Mouse (Mus musculus): Measurements from ENCODE around the gene Fance.

Fance gene

DNA sequence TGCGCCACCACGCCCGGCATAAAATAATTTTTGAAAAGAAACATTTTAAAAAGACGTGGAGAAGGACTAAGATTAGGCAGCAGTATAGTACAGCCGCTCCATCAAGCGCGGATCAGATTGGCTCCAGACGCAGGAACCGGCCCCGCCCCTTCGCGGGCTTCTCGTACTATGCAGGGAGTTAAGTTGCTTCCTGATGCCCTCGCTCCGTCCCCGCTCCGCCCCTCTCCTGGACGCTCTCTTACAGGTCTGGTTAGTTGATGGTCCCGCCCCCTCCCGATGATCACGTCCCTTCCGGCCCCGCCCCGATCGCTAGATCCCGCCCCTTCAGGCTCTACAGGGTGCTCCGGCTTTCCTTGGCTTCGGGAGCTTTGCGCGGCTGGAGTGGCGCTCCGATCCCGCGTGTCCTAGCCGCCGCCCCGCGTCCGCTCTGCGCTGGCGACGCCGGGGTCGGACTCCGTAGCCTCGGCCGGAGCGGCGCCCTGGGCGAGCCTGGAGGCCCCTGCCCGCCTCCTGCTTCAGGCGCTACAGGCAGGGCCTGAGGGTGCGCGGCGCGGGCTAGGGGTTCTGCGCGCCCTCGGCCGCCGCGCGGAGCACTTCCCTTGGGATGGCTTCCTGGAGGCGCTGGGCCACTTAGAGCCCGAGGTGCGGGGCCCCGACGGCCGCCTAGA, at the start of gene Fance:
TSS of gene Fance (plus strand) at position 308 of the 668 bp plus-strand sequence.
- DNase-seq: peak; percentile 94

DNA sequence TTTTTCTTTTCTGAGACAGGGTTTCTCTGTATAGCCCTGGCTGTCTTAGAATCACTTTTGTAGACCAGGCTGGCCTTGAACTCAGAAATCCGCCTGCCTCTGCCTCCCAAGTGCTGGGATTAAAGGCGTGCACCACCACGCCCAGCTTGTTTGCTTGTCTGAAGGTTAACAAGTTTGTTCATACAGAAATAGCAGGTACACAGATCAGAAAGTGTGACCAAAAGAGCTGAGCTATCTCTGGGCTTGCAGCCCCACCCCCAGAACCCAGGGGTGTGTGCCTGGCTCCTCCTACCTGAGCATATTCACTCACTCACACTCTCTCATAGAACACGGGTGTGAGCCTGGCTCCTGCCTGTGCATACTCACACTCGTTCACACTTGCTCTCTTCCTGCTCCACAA, 46.1 kb upstream of the Fance start:
- DNase-seq: no peak

DNA sequence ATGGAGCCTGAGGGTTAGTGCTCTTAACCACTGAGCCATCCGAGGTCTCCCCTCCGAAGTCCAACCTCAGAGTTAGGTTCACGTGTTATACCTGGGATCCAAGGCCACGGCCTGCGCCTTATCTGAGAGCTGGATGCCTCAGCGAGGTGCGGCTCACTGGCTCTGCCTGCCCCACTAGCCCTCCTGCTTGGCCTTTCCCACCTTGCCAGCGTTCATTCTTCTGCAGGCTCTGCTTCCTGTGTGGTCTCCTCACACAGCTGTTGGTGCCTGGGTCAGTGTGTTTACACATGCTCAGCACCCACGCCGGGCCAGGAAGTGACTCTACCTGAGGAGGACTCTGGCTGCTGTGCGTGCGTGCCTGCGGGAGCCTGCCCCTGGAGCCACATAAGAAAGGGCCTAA, 43.2 kb upstream of the Fance start:
- DNase-seq: peak; percentile 45

DNA sequence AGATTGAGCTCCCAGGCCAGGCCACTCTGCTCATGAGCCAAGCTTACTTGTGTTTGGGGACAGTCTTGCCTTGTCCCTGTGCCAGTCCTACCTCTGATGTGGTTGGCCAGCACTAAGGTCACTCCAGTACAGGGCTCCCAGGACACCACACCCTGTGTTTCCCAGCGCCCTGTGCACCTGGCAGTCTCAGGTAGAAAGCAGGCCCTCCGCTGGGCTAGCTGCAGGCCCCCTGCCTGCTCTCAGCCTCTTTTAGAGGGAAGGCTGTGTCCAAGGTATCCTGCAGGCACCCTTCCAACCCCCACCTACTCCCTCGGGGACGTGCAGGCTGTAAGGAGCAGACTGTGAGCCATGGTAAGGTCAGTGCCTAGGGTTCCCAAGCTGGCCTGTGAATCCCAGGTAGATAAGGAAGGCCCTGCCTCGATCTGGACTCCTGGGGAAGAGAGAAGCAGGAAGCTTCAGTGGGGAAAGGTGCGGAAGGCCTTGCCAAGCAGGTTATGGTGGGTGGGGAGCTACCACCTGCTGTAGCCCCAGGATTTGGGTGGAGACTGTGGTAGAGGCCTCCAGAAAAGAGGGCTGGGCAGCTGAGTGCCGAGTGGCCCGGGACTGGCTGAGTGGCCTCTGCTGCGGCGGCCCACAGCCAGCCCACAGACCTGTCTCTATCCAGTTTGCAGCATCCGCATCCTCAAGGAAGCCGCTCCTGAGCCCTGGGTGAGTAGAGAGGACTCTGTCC, 41.6 kb upstream of the Fance start:
- DNase-seq: no peak

DNA sequence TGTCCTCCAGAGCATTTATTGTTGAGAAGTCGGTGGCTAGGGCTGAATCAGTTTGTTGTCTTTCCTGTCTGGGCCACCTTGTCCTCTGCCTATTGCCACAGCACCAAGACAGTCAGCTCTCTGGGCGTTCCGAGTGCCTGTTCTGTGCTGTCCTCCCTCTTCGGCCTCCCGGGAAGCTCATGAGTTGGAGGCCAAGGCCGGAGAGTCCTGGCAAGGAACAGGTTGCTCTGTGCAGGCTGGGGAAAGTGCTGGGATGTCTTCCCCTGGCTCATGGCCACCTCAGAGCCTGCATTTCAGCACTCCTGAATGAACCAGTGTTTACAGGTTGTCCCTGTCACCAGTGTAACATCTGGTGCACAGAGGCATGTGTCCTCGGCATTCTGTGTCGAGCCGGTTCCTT, 41.0 kb upstream of the Fance start:
- no peak for DNase-seq

DNA sequence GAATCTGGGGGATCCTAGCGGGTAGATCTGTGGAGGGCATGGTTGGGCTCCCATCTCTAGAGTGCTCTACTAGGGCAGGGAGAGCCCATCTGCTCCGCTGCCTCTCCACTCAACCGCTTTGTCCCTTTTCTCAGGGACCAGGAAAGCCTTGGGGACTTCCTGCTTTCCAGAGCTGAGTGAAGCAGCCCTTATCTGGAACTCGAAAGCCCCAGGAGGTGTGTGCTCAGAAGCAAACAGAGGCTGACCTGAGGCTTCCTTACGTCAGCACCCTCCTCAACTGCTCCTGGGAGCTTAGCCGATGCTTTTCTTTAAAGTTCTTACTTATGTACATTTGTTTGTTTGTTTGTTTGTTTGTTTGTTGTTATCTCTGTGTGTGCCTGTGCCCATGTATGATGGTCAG, 40.5 kb upstream of the Fance start:
- DNase-seq: no peak

DNA sequence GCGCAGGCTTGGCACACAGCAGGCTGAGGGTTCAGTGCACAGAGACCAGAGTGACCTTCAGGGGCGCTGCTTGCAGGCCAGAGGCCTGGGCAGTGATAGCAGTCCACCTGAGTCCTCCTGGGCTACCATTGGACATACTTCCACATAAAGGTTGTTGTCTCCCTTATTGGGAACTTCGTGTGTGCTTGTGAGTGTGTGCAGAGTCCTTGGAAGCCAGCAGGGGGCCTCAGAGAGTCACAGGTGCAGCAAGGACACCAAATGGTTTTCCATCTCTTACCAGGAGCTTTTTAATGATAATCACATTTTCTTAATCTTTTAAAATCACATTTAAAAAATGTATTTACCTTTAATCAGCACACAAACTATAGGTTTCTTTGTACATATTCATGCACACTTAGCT, 38.6 kb upstream of the Fance start:
- DNase-seq: peak; percentile 45

DNA sequence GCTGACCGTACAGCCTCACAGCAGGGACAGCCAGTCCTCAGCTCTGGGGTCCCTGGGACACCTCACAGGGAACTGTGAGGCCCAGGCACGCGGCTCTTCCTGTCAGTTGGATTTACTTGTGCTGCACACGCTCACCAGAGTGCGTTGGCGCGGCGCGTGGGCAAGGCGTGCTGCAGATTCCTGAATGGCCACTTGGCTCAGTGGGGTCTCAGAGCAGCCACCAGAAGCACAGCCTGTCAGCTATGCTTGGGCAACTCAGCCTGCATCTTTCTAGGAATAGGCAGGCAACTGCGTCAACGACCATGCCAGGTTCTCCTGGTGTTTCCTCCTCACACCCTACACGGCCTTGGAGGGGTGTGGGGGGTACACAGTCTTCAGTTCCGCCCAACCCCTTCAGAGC, 36.1 kb upstream of the Fance start:
- DNase-seq: no peak

DNA sequence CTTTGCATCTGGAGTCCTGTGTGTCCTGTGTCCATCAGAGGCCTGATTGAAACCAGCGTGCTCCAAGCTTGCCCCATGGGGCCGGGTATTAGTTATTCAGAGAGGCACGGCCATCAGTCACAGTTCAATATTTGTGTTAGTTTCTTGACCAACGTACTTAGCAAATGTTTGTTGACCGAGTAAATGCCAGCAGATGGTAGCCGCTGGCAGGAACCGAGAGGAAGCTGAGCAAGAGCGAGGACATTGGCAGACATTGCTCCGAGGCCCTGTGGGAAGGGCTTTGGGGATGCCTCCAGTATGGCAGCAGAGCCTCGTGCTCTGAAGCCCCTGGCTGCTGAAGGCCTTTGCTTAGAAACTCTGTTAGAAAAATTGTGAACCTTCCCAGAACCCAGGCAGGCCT, 35.6 kb upstream of the Fance start:
- DNase-seq: no peak

DNA sequence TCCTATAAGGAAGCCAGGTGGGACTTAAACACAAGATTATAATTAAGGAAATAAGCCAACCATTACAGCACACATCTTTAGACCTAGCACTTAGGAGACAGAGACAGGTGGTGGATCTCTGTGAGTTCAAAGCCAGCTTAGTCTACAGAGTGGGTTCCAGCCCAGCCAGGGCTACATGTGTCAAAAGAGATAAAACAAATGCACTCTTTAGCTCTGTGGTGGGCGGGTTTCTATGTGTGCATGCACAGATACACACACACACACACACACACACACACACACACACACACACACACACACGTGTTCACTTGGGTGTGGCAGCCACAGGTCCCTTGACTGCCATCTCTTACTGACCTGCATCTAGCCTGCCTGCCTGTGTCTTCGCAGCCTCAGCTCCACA, 35.2 kb upstream of the Fance start:
- no peak for DNase-seq

DNA sequence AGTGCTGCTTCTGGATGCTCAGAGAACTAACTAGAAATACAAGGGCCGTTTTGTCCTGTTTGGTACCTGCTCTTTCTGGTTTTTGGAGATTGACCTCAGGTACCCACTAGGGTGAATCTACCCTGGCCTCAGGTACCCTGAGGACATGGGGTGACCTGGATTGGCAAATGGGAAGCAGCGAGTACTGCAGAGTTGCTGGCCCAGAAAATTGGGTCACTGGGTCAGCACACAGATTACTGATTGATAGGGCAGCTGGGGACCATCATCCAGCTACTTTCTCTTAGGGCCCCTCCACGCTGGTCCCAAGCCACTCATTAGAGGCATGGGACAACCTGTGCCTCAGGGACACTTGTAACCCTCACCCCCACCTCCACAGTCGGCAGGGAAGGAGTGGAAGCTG, 34.1 kb upstream of the Fance start:
- DNase-seq: no peak

DNA sequence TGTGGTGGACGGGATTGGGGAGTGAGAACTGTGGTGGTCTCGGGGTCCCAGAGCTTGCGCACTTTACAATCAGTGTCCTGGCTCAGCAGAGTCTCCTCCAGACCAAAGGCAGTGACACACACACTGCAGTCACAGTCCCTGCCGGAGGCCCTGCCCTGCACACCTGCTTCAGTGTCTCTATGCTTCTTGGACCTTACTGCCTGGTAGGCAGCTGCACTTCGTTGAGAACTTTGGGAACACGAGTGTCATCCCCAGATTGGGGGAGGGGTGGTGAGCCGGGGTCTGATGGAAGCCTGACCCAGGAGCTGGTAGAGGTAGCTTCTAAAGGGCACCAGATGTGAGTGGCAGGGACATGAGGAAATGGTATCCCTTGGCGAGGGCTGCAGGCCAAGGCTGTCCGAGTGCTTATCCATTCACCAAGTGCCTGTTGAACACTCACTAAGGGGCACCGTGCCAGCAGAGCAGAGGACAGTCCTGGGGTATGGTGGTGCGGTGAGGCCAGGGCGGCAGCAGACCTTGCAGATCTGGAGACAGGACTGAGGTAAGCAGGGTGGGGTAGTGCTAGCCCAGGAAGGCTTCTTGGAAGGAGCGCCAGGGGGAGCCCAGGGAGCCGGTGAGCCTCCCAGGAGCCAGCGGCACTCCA, 33.4 kb upstream of the Fance start:
- no peak for DNase-seq

DNA sequence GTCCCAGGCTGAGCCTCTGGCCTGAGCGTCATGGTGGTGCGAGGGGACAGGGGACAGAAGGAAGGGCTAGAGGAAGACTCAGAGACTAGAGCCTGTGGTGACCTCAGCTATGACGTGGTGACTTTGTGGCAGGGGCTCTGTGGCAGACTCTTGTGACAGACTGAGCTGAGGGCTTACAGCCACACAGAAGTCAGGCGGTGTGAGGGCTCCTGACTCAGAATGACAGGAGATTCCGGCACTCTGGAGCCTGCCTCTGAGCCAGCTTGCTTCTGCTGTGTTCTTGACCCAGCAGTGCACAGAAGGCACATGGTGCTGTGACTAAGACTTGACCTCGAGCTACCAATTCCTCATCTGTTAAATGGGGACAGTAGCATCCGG, 32.9 kb upstream of the Fance start:
- DNase-seq: no peak

DNA sequence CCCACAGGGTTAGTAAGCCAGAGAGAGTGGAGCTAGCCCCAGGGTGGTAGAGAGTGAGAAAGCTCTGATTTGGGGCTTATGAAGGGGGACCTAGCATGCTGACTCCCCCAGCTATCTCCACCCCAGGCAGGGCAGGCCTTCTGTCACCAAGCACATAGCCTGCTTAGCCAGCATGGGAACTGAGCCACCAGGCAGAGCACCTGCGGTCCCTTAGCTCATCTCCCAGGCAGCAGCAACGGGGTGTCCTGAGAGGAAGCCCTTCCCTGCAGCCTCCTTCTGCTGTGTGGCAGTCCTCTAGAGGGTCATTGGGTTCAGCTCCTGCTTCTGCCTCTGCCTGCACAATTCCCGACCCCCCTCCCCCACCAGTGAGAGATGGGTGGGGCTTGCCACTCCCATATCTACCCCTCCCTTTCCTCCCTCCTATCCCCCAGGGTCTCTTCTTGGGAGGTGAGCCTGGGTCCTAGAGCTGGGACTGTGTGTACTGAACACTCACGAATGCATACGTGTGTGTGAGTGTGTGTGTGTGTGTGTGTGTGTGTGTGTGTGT, 32.4 kb upstream of the Fance start:
- no peak for DNase-seq

DNA sequence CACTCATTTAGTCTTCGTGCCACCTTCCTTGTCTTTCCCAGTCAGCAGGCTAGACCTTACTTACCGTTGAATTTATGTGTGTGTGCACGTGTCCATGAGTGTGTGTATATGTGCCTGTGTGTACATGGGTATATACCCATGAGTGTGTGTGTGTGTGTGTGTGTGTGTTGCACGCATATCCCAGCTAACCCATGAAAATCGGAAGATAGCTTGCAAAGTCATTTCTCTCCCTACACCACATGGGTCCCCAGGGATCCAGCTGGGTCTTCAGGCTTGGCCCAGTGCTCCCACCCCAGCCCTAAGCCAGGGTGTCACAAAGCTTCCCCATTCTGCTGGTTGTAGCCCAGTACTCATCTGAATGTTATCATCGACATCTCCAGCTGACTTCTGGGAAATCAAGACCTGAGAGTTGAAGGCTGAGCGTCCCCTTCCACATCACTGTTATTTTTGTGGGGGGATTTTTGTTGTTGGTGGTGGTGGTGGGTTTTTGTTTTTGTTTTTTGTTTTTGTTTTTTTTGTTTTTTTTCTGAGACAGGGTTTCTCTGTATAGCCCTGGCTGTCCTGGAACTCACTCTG, 31.4 kb upstream of the Fance start:
- no peak for DNase-seq

DNA sequence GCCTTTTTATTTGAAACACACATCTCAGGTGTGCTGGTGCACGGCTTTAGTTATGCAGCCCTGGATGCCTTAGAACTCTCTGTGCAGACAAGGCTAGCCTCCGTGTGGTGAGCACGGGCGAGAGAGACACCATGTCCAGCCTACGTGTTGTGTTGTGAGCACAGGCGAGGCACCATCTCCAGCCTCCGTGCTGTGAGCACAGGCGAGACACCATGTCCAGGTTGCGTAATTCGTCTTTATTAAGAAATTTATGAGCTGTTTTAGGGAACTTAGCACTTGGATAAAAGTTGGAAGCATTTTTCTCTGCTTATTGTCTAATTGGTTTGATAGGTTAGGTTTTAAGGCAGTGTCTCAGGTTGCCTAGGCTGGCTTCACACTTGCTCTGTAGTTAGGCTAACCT, 30.1 kb upstream of the Fance start:
- no peak for DNase-seq

DNA sequence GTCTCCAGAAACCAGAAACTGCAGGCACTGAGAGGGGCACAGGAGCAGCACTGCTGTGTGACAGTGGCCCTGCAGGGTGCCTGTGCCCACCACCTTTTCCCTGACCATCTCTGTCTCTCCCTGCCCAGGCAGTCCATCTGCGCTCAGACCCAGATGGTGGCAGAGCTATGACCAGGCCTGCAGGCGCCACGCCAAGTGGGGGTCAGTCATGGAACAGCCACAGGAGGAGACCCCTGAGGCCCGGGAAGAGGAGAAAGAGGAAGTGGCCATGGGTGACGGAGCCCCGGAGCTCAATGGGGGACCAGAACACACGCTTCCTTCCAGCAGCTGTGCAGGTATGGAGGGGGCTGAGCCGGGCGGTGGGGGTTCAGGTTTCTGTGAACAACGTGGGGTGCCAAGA, 27.2 kb upstream of the Fance start:
- no peak for DNase-seq

DNA sequence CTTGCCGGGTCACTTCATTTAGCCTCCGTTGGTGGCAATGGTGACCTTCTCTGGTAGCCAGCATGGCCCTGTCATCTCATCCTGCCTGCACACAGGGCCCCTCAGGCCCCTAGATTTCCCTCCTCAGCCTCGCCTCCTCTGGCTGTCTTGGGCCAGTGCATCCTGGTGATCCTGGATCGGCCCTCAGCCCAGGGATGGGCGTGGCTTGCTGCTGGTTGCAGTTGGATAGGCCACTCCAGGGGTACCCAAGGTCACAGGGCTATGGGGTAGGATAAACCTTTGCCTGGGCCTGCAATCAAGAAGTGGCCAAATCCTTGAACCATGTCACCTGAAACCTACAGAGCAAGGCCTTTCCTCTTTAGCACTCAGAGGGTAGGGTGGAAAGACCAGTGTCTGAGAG, 26.4 kb upstream of the Fance start:
- no peak for DNase-seq

DNA sequence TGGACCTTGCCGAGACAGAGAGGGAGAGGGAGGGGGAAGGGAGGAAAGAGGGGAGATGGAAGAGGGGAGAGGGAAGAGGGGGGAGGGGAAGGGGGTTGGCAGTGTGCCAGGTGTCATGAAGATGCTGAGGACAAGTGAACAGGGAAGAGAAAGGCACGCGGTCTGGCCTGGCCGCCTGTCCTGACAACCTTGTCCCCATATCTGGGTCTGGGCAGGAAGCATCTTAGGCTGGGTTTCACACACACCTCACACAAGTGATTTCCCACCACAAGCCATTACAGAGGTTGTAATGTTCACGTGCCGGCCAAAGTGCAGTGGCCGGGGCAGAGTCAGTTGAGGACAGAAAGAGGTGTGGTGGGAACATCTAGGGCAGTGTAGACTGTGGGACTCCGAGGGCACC, 25.7 kb upstream of the Fance start:
- no peak for DNase-seq

DNA sequence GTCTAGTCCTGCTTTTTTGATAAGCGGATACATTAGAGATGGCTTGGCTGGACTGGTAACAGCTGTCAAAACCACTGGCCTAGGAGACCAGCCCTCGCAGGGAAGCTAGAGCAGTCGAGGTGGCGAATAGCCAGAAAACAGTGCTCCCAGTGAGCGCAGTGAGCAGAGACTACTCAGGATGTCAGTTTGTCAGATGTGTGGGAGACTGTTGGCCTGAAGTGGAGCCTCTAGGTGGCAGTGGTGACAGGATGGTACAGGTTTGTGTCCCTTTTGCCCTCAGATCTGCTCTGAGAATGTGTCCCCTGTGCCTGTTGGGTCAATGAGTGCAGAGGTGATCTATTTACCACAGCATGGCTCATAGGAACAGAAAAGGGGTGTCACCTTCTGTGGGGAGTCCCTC, 25.3 kb upstream of the Fance start:
- DNase-seq: peak; percentile 61

DNA sequence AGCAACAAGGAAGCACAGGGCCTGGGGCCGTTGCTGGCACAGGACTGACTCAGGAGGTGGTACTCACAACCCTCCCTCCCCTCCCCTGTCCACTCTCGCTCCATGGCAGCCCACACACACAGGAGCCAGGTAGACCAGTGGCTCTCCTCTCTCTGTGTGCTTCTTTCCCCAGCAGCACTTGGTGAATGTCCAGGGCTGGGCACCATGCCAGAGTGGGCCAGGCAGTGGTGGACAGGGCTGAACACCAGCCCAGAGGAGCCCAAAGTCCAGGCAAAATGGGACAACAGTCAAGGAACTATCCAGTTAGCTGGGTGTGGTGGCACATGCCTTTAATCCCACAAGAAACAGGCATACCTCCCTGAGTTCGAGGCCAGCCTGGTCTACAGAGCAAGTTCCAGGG, 23.1 kb upstream of the Fance start:
- DNase-seq: no peak

DNA sequence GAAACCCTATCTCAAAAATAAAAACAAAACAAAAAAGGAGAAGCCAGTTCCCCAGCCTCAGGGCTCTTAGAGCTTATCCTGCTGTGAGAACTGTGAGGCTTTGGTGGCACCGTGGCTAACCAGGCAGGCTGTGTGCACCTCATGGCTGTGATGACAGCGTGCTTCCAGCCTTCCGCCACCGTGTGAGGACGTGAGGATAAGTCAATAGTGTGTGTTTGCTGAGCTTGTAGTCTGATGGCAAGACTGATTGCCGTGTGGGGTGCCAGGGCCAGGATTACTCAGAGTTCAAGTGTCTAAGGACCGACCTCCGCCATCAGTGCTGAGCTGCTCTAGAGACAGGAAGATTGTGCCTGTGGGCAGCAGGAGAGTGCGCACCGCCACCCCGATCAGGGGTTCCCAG, 22.6 kb upstream of the Fance start:
- no peak for DNase-seq

DNA sequence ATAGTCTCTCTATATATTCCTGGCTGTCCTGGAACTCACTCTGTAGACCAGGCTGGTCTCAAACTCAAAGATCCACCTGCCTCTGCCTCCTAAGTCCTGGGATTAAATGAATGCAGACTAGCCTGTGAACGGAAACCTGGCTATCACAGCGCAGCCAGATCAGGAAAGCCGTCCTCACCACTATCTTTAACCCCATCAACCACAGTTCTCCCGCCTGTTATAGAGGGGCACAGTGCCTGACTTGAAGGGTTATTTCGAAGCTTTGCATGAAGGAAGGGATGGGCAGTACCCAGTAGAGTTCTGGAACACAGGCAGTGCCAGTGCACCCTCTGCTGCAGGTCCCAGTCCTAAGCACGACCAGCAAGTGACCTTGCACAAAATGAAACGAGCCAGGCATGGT, 22.0 kb upstream of the Fance start:
- no peak for DNase-seq

DNA sequence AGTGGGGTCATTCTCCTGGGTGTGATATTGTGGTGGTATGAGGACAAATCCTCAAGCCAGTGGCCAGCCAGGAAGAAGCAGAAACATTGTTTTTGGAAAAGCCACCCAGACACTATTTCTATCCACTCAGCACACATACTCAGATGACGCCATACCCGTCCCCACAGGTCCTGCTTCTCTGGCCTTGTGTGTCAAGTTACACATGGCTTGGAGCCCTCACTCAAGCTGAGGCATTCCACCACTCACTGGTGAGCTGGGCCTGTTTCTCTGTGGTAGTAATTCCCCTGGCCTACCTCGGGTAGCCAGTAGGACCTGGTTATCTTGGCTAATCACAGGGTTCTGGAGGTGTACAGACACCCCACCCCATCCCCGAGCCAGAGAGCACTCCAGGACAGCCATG, 19.6 kb upstream of the Fance start:
- no peak for DNase-seq

Data from thymus, postnatal 25 days (tissue).